Mouse (Mus musculus): ENCODE results near the gene Isg20l2. TPM values are rescaled to one million over a fixed set of nuclear protein-coding genes. Genes with fewer than 3 reads are reported as not detected.

The Isg20l2 gene
- polyA plus RNA-seq, 1 experiment from 2014 or later, result 66.9 TPM

- 2% methylated on average over 26 of the region's 26 CpGs for WGBS
- ATAC-seq (replicated peaks; ENCODE audit: low FRiP score) (no peak), DNase-seq (ENCODE audit: low spot score) (no peak)
- no peaks in the 10 kb centered on the region; the same call in 1 of the 2 replicates for H3K9me3 ChIP-seq (ENCODE audit: control insufficient read depth, low read length)
- H3K27me3 ChIP-seq (replicated peaks; ENCODE audit: control insufficient read depth, insufficient read depth, low read length), result peaks cover 78% of the 10 kb centered on the region
- H3K4me2 ChIP-seq, result peak overlapping the region; percentile 63
- no peak overlapping the region for H3K27ac ChIP-seq (ENCODE audit: low read depth, low read length)
- peaks cover 3% of the 10 kb centered on the region; the same call in 1 of the 2 replicates for H3K36me3 ChIP-seq (ENCODE audit: control insufficient read depth, insufficient read depth, low read length)
- peaks cover 42% of the 10 kb centered on the region for H3K4me1 ChIP-seq (replicated peaks; ENCODE audit: control insufficient read depth, insufficient read depth, low read length)
- H3K9ac ChIP-seq (ENCODE audit: low read depth, low read length), result no peak overlapping the region; the same call in 1 of the 2 replicates
- peak overlapping the region; percentile 26 for H3K4me3 ChIP-seq (ENCODE audit: low read depth, low read length)
These were observed 17.1 kb downstream of the Isg20l2 start for GRCm38 (mm10) chr3:87947056-87947810.

DNA sequence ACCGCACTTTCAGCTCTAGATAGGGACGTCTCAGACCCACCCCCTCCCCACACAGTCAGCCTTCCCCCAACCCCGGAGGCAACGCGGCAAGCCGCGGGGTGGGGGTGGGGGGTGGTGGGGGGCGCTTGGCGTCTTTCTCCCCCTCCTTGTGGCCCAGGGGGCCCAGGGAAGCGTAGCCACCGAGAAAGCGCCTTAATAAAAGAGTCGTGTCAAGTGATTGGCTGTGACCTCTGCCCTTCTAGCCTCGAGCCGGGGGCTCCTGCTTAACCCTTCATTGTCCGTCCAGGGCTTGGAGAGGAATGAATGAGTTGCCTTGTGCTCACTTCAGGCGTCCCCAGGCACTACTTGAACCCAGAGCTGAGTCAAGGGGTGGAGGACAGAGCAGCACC, 17.7 kb downstream of the Isg20l2 start:
- 3% methylated on average over 17 of the region's 17 CpGs for WGBS
- H3K27ac ChIP-seq (ENCODE audit: low read depth, low read length), result no peak overlapping the region
- H3K4me3 ChIP-seq (ENCODE audit: low read depth, low read length), result peak overlapping the region; percentile 26
- ATAC-seq (replicated peaks; ENCODE audit: low FRiP score) (no peak), DNase-seq (ENCODE audit: low spot score) (no peak)
- peak overlapping the region; percentile 63 for H3K4me2 ChIP-seq
- peaks cover 84% of the 10 kb centered on the region for H3K27me3 ChIP-seq (replicated peaks; ENCODE audit: control insufficient read depth, insufficient read depth, low read length)
- no peaks in the 10 kb centered on the region for H3K36me3 ChIP-seq (ENCODE audit: control insufficient read depth, insufficient read depth, low read length)
- peaks cover 45% of the 10 kb centered on the region for H3K4me1 ChIP-seq (replicated peaks; ENCODE audit: control insufficient read depth, insufficient read depth, low read length)
- H3K9ac ChIP-seq (ENCODE audit: low read depth, low read length), result no peak overlapping the region; the same call in 1 of the 2 replicates
- no peaks in the 10 kb centered on the region; the same call in 1 of the 2 replicates for H3K9me3 ChIP-seq (ENCODE audit: control insufficient read depth, low read length)

DNA sequence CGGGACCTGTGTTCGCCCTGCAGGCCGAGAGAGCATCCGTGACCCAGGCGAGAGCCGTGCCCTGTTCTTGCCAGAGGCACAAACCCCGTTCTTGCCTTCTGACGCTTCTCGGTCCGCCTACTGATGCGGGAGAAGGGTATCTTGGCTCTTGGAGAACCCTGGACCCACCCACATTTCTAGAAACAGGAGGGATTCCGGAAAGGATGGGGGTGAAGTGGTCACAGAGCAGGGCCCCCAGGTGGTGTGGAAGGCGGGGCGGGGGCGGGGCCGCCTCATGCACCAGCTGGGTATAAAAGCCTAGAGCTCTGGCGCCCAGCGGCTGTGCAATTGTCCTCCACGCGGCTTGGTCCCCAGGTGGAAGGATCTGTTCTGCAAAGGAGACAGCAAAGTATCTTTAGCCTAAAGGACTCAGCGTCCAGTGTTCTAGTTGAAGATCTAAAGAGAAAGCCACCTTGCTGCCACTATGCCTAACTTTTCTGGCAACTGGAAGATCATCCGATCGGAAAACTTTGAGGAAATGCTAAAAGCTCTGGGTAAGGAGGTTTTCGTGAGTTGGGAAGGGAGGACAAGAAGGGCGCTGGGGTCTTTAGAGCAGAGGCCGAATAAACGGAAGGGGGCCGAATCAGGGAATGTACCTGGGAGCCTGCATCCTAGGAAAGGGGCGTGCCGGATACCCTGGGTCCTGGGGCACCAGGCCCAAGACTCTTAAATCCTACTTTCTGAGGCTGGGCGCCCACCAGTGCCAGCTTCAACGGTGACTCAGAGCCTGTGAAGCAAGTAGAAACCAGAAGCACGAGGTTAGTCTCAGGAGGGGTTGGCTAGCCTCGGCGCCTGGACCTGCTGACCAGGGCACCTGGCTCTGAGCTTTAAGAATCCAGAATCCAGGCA, 18.5 kb downstream of the Isg20l2 start, which contains the start of gene Crabp2:
TSS of gene Crabp2 (plus strand) at position 289 of the 888 bp plus-strand sequence.
- Histone ChIP-seq H3K4me1 (replicated peaks; ENCODE audit: control insufficient read depth, insufficient read depth, low read length) (peaks cover 45% of the 10 kb centered on the region), H3K27ac (ENCODE audit: low read depth, low read length) (no peak within 1 kb of the TSS), H3K4me3 (ENCODE audit: low read depth, low read length) (peak within 1 kb of the TSS; percentile 26), H3K9me3 (ENCODE audit: control insufficient read depth, low read length) (no peaks in the 10 kb centered on the region; the same call in 1 of the 2 replicates), H3K4me2 (peak within 1 kb of the TSS; percentile 63), H3K9ac (ENCODE audit: low read depth, low read length) (no peak within 1 kb of the TSS; the same call in 1 of the 2 replicates), H3K27me3 (replicated peaks; ENCODE audit: control insufficient read depth, insufficient read depth, low read length) (peaks cover 92% of the 10 kb centered on the region), H3K36me3 (ENCODE audit: control insufficient read depth, insufficient read depth, low read length) (no peaks in the 10 kb centered on the region)
- WGBS, result 5% methylated on average over 35 of the region's 35 CpGs
- DNase-seq (ENCODE audit: low spot score) (no peak), ATAC-seq (replicated peaks; ENCODE audit: low FRiP score) (no peak)

- DNase-seq (ENCODE audit: low spot score), result no peak
- peaks cover 95% of the 10 kb centered on the region for H3K27me3 ChIP-seq (replicated peaks; ENCODE audit: control insufficient read depth, insufficient read depth, low read length)
- peaks cover 45% of the 10 kb centered on the region for H3K4me1 ChIP-seq (replicated peaks; ENCODE audit: control insufficient read depth, insufficient read depth, low read length)
- 13% methylated on average over 16 of the region's 16 CpGs for WGBS
- H3K9me3 ChIP-seq (ENCODE audit: control insufficient read depth, low read length), result no peaks in the 10 kb centered on the region; the same call in 1 of the 2 replicates
- no peak overlapping the region for H3K27ac ChIP-seq (ENCODE audit: low read depth, low read length)
- H3K4me3 ChIP-seq (ENCODE audit: low read depth, low read length), result peak overlapping the region; percentile 26
- ATAC-seq (replicated peaks; ENCODE audit: low FRiP score), result no peak
- peak overlapping the region; percentile 63 for H3K4me2 ChIP-seq
- H3K36me3 ChIP-seq (ENCODE audit: control insufficient read depth, insufficient read depth, low read length), result no peaks in the 10 kb centered on the region
- H3K9ac ChIP-seq (ENCODE audit: low read depth, low read length), result no peak overlapping the region
These were observed 19.3 kb downstream of the Isg20l2 start for GRCm38 (mm10) chr3:87949266-87949954.

GRCm38 (mm10) chr3:87949955-87950515, 19.9 kb downstream of the Isg20l2 start:
- peak overlapping the region; percentile 63 for H3K4me2 ChIP-seq

DNA sequence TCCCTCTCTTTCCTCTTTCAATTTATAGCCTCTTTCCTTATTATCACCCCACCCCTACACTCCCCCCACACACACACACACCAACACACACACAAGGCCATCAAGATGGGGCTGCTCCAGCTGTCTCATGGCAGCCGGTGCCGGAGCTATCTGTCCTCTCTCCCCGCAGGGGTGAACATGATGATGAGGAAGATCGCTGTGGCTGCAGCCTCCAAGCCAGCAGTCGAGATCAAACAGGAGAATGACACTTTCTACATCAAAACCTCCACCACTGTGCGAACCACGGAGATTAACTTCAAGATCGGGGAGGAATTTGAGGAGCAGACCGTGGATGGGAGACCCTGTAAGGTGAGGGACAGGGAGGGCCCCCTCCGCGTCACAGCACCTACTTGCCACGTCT, 21.8 kb downstream of the Isg20l2 start:
- Histone ChIP-seq H3K27me3 (replicated peaks; ENCODE audit: control insufficient read depth, insufficient read depth, low read length) (peaks cover 74% of the 10 kb centered on the region), H3K36me3 (ENCODE audit: control insufficient read depth, insufficient read depth, low read length) (no peaks in the 10 kb centered on the region), H3K9me3 (ENCODE audit: control insufficient read depth, low read length) (no peaks in the 10 kb centered on the region), H3K27ac (ENCODE audit: low read depth, low read length) (no peak overlapping the region), H3K4me3 (ENCODE audit: low read depth, low read length) (peak overlapping the region; percentile 34), H3K4me1 (replicated peaks; ENCODE audit: control insufficient read depth, insufficient read depth, low read length) (peaks cover 34% of the 10 kb centered on the region), H3K4me2 (peak overlapping the region; percentile 59), H3K9ac (ENCODE audit: low read depth, low read length) (0 out of 2 replicates have a peak overlapping the region, but pooled peaks have one; percentile 27)
- ATAC-seq (replicated peaks; ENCODE audit: low FRiP score) (no peak), DNase-seq (ENCODE audit: low spot score) (no peak)
- WGBS, result 8% methylated on average over 12 of the region's 12 CpGs

More at GRCm38 (mm10) chr3:87949955-87950515, 19.9 kb downstream of the Isg20l2 start:
- Histone ChIP-seq H3K9me3 (ENCODE audit: control insufficient read depth, low read length) (no peaks in the 10 kb centered on the region; the same call in 1 of the 2 replicates), H3K4me3 (ENCODE audit: low read depth, low read length) (peak overlapping the region; percentile 19), H3K27me3 (replicated peaks; ENCODE audit: control insufficient read depth, insufficient read depth, low read length) (peaks cover 89% of the 10 kb centered on the region), H3K4me1 (replicated peaks; ENCODE audit: control insufficient read depth, insufficient read depth, low read length) (peaks cover 45% of the 10 kb centered on the region), H3K27ac (ENCODE audit: low read depth, low read length) (no peak overlapping the region), H3K9ac (ENCODE audit: low read depth, low read length) (no peak overlapping the region), H3K36me3 (ENCODE audit: control insufficient read depth, insufficient read depth, low read length) (no peaks in the 10 kb centered on the region)
- 11% methylated on average over 13 of the region's 13 CpGs for WGBS
- no peak for ATAC-seq (replicated peaks; ENCODE audit: low FRiP score)
- no peak for DNase-seq (ENCODE audit: low spot score)

DNA sequence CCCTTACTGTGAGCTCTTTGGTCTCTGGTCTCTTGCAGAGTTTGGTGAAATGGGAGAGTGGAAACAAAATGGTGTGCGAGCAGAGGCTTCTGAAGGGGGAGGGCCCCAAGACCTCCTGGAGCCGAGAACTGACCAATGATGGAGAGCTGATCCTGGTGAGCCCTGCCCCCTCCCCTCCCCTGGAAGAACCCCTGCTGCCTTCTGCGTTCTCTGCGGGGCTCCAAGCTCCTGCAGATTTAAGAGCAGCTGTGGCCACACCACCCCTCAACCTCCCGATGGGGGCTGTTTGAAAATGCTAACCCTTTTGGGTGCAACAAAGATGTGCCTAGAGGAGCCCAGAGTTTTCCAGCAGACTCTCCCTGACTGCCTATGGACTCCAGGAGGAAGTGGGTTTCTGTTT, 22.3 kb downstream of the Isg20l2 start:
- peaks cover 69% of the 10 kb centered on the region for H3K27me3 ChIP-seq (replicated peaks; ENCODE audit: control insufficient read depth, insufficient read depth, low read length)
- H3K4me1 ChIP-seq (replicated peaks; ENCODE audit: control insufficient read depth, insufficient read depth, low read length), result peaks cover 29% of the 10 kb centered on the region
- no peaks in the 10 kb centered on the region for H3K36me3 ChIP-seq (ENCODE audit: control insufficient read depth, insufficient read depth, low read length)
- H3K9ac ChIP-seq (ENCODE audit: low read depth, low read length), result 0 out of 2 replicates have a peak overlapping the region, but pooled peaks have one; percentile 27
- 3% methylated on average over 5 of the region's 5 CpGs for WGBS
- H3K4me3 ChIP-seq (ENCODE audit: low read depth, low read length), result peak overlapping the region; percentile 34
- peak; percentile 51 for DNase-seq (ENCODE audit: low spot score)
- H3K27ac ChIP-seq (ENCODE audit: low read depth, low read length), result no peak overlapping the region
- H3K9me3 ChIP-seq (ENCODE audit: control insufficient read depth, low read length), result no peaks in the 10 kb centered on the region
- H3K4me2 ChIP-seq, result peak overlapping the region; percentile 59
- 0 out of 2 replicates have a peak, but pooled peaks have one; percentile 30 for ATAC-seq (replicated peaks; ENCODE audit: low FRiP score)

DNA sequence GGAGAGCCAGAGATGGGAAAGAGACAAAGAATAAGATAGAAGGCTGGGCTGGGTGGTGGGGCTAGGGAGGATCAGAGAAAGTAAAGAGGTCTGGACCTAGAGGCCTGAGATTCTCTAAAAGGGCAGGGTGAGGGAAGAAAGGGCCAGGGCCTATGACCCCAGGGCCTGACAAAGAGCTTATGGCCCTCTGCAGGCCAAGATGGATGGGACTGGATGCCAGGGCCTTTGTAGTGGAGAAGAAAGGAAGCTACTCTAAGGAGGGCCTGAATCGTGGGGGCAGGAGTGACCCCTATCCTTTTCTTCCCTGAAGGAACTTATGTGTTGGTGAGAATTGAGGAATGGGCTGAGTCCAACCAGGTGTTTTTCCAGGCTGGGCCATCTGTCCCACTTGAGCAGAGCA, 27.9 kb downstream of the Isg20l2 start:
- Histone ChIP-seq H3K9me3 (ENCODE audit: control insufficient read depth, low read length) (no peaks in the 10 kb centered on the region), H3K9ac (ENCODE audit: low read depth, low read length) (no peak overlapping the region), H3K4me3 (ENCODE audit: low read depth, low read length) (no peak overlapping the region), H3K4me2 (no peak overlapping the region), H3K4me1 (replicated peaks; ENCODE audit: control insufficient read depth, insufficient read depth, low read length) (peaks cover 14% of the 10 kb centered on the region), H3K27me3 (replicated peaks; ENCODE audit: control insufficient read depth, insufficient read depth, low read length) (peaks cover 32% of the 10 kb centered on the region), H3K36me3 (ENCODE audit: control insufficient read depth, insufficient read depth, low read length) (no peaks in the 10 kb centered on the region), H3K27ac (ENCODE audit: low read depth, low read length) (no peak overlapping the region)
- DNase-seq (ENCODE audit: low spot score) (no peak), ATAC-seq (replicated peaks; ENCODE audit: low FRiP score) (no peak)
- WGBS, result 26% methylated on average over 1 of the region's 1 CpGs

Data from liver, embryonic 11.5 days (tissue).